Mouse (Mus musculus) forebrain, embryonic 10.5 days (tissue): Measurements from ENCODE around the gene Cd33. TPM values are rescaled to one million over a fixed set of nuclear protein-coding genes. Genes with fewer than 3 reads are reported as not detected.

Source experiments
- DNase-seq: peaks from one replicate; pipeline ENCODE4 v3.0.0-alpha.2; 2017; ENCODE audit warnings: low spot score; ENCODE audit errors: extremely low spot score
- H3K27ac ChIP-seq: fragments of 300-500 bp; sonication (generic); 2 replicates; pipeline ENCODE4 v1.5.1; 2016; ENCODE audit warnings: mild to moderate bottlenecking
- H3K27me3 ChIP-seq: fragments of 300-500 bp; sonication (generic); 2 replicates; pipeline ENCODE4 v1.6.1; 2016; ENCODE audit warnings: mild to moderate bottlenecking; ENCODE audit not compliant: poor library complexity, severe bottlenecking
- H3K36me3 ChIP-seq: fragments of 300-500 bp; sonication (generic); replicated peaks from 2 replicates; pipeline ENCODE4 v1.6.1; 2016; ENCODE audit warnings: mild to moderate bottlenecking, moderate library complexity
- H3K4me1 ChIP-seq: fragments of 300-500 bp; sonication (generic); 2 replicates; pipeline ENCODE4 v1.6.1; 2016
- H3K4me3 ChIP-seq: fragments of 300-500 bp; sonication (generic); 2 replicates; pipeline ENCODE4 v1.5.1; 2016; ENCODE audit warnings: mild to moderate bottlenecking, moderate library complexity
- H3K9me3 ChIP-seq: fragments of 300-500 bp; sonication (generic); 2 replicates; pipeline ENCODE4 v1.6.1; 2016; ENCODE audit warnings: mild to moderate bottlenecking, moderate library complexity
- WGBS: fragments of 180-500 bp; shearing (Covaris S2); methylation state at CpG from one replicate; pipeline ENCODE4 v1.1.7; 2016; 5-methylcytosine and 5-hydroxymethylcytosine counted together
- polyA plus RNA-seq: library from polyadenylated mRNA; unstranded; fragments of >200 nt; fragmentation: Nextera tagmentation; extraction: Ambion mirVana; gene quantifications from 2 replicates; pipeline ENCODE4 v1.2.1, GENCODE M21; 2016

The Cd33 gene
- polyA plus RNA-seq, 1 experiment from 2014 or later: 0.86 TPM

DNA sequence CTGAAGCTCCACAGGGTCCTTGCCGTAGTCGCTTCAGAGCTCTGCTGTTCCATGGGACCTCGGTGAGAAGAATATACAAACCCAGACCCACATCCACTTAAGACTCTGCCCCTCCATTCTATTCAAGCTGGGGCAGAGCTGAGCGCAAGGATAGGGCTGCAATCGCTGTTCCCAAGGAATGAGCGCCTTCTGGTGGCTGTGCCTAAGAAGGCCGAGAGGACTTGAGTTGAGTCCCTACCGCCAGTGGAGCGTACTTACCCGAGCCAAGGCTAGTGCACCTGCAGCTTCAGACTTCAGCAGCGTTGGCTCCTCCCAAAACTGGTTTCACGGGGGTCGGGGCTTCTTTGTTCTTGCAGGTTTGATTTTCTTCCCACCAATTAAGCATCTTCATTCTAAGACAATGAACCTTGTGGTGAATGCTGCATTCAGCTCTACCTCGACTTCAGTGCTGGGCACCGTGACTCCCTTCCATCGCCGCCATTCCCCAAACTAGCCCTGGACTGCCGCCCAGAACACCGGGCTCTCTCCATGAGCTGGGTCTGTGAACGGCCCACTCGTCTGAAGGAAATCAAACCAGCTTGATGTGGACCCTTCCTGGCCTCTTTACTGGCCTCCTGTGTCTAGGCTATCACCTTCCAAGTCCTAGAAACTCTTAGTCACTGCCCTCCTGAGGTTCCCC lies 48.7 kb downstream of the Cd33 start:
- peaks cover 6% of the 10 kb centered on the region; the same call in 1 of the 2 replicates for H3K4me1 ChIP-seq
- H3K27ac ChIP-seq: no peak overlapping the region
- 10% methylated on average over 21 of the region's 21 CpGs for WGBS
- peaks cover 21% of the 10 kb centered on the region for H3K27me3 ChIP-seq
- peaks cover 11% of the 10 kb centered on the region; the same call in 1 of the 2 replicates for H3K9me3 ChIP-seq
- no peaks in the 10 kb centered on the region for H3K36me3 ChIP-seq
- DNase-seq: peak; percentile 57
- H3K4me3 ChIP-seq: peak overlapping the region; percentile 18; the same call in 1 of the 2 replicates

DNA sequence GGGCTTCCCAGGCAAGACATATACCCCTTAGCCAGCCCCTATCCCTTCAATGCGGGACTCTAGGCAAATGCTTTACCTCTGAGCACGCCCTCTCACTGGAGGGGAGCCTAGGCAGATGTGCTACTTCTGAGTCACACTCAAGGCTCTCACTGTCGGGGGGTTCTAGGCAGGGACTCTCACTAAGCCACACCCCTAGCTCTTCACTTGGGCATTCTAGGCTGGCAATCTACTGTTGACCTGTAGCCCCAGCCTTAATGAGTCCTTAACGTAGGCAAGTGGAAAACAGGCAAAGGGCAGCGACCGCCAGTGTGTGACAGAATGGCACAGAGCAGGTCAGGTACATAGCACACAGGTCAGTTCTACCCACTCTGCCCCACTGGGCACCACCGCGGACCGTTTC lies 53.4 kb downstream of the Cd33 start:
- no peak for DNase-seq
- Histone ChIP-seq H3K27me3 (peaks cover 37% of the 10 kb centered on the region), H3K4me1 (peaks cover 27% of the 10 kb centered on the region), H3K4me3 (peak overlapping the region; percentile 79; the same call in 1 of the 2 replicates), H3K36me3 (no peaks in the 10 kb centered on the region), H3K9me3 (no peaks in the 10 kb centered on the region), H3K27ac (peak overlapping the region; percentile 92; the same call in 1 of the 2 replicates)
- 75% methylated on average over 9 of the region's 9 CpGs for WGBS

DNA sequence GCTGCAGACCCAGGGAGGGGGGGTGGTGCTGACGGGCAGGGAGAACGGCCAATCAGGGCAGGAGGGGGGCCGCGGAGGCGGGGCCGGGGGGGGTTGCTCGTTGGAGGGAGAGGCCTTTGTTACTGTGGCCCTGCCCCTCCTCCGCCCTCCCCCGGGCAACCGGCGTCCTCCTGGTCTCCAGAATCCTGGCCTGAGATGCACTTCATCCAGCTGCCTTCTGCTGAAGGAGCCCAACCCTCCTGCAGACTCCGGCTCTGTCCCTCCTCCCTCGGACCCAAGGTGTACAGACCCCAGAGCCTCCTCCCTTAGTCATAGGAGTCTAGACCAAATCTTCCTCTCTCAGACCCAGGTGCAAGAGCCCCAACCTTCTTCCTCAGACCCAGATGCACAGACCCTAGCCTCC lies 54.0 kb downstream of the Cd33 start:
- H3K4me1 ChIP-seq: peaks cover 25% of the 10 kb centered on the region
- under 1% methylated on average over 7 of the region's 13 CpGs for WGBS

DNA sequence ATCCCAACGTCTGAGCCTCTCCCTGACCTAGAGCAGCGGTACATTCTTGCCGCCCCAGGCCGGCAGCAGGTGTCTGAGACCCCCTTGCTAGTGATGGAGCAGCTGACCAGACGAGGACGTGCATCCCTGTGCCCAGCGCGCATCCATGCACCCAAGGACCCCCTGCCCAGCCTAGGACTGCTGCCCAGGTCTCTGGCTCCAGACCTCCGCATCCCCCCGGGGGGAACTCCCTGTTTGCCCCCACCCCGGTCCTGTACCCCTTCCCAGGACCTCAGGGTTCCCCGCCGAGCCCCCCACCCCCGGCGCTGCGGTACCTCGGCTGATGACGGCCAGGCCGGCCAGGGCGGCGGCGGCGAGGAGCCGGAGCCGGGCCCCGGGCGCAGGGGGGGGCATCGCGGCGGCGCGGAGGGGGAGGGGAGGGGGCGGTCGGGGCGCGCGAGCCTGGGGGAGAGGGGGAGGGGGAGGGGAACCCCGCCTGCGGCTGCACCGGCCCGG lies 54.5 kb downstream of the Cd33 start, which contains the start of gene Iglon5:
Iglon5 (minus strand) TSS at position 445 of the 495 bp plus-strand sequence.
- DNase-seq: peak; percentile 29
- H3K36me3 ChIP-seq: no peaks in the 10 kb centered on the region
- 2% methylated on average over 26 of the region's 41 CpGs for WGBS
- peaks cover 25% of the 10 kb centered on the region for H3K4me1 ChIP-seq
- peak within 1 kb of the TSS; percentile 92 for H3K27ac ChIP-seq
- no peaks in the 10 kb centered on the region for H3K9me3 ChIP-seq
- H3K4me3 ChIP-seq: peak within 1 kb of the TSS; percentile 79
- peaks cover 27% of the 10 kb centered on the region for H3K27me3 ChIP-seq

More for the DNA sequence above, 54.0 kb downstream of the Cd33 start:
- H3K9me3 ChIP-seq: no peaks in the 10 kb centered on the region
- peak; percentile 82 for DNase-seq
- peak overlapping the region; percentile 79 for H3K4me3 ChIP-seq
- peaks cover 32% of the 10 kb centered on the region for H3K27me3 ChIP-seq
- peak overlapping the region; percentile 92 for H3K27ac ChIP-seq
- no peaks in the 10 kb centered on the region for H3K36me3 ChIP-seq

DNA sequence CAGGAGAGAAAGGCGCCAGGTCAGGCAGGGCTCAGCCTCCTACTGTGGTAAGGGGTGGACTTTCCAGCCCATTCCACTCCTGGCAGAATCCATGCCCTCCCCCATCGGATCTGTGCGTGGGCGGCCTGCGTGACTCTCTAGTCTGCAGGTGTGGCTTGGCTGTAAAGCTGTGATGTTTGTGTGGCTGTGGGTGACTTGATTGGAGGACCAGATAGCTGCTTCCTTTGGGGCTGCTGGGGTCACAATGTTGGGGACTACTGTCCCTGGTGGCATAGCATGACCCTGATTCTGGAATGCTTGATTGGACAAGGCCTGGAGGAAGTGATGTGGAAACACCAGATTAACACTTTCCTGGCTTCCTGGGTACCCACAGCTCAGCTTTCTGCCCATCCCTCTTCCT lies 55.6 kb downstream of the Cd33 start:
- Histone ChIP-seq H3K36me3 (no peaks in the 10 kb centered on the region), H3K27ac (no peak overlapping the region), H3K9me3 (no peaks in the 10 kb centered on the region), H3K4me3 (peak overlapping the region; percentile 79; the same call in 1 of the 2 replicates), H3K27me3 (peaks cover 23% of the 10 kb centered on the region), H3K4me1 (peaks cover 25% of the 10 kb centered on the region)
- no peak for DNase-seq
- WGBS: 42% methylated on average over 5 of the region's 5 CpGs

DNA sequence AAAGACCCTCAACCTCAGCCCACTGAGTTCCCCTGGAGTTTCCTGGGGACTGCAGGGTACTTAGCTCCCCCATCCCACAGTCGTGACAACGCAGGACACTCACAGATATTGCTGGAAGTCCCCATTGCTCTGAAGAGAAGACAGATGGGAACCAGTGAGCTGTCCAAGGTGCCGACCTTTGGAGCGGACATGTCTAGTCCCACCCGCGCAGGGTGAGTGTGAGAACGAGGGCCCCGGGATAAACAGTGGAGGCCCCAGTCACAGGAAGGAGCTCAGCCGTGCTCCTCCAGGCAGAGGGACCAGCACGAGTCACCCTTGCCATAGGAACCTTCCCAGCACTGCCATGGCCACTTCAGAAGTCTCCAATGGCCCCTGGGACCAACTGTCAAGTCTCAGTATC lies 61.0 kb downstream of the Cd33 start:
- Histone ChIP-seq H3K27me3 (peaks cover 13% of the 10 kb centered on the region), H3K36me3 (no peaks in the 10 kb centered on the region), H3K4me1 (peaks cover 15% of the 10 kb centered on the region), H3K27ac (no peak overlapping the region), H3K9me3 (no peaks in the 10 kb centered on the region), H3K4me3 (no peak overlapping the region)
- no peak for DNase-seq
- 16% methylated on average over 10 of the region's 10 CpGs for WGBS

DNA sequence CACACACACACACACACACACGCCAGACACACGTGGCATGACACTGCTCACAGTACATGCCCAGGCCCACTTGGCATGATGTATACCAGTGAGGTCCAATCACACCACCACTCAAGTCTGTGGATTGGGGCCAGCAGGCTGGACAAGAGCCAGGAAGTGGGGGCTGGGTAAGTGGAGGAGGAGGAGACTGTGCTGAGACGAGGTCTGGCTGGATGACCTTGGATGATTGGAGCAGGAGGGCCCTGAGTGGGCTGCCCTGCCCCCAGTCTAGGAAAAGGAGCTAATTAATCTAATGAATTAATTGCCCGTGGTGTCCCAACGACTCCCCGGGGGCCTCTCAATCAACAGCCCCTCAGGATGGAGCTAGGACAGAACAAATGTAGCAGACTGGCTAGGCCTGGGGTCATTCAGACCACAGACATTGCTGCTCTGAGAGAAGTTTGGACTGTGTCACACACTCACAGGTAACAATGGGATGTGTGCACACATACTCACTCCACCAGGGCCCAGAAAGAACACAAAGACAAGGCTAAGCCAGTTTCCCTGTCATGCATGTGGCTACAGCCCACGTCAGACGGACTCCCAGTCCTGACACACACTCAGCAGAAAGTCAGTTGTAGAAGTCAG lies 62.0 kb downstream of the Cd33 start:
- Histone ChIP-seq H3K27ac (no peak overlapping the region), H3K36me3 (no peaks in the 10 kb centered on the region), H3K4me1 (peaks cover 15% of the 10 kb centered on the region), H3K4me3 (no peak overlapping the region), H3K27me3 (peaks cover 24% of the 10 kb centered on the region), H3K9me3 (no peaks in the 10 kb centered on the region)
- 73% methylated on average over 8 of the region's 8 CpGs for WGBS
- DNase-seq: no peak

DNA sequence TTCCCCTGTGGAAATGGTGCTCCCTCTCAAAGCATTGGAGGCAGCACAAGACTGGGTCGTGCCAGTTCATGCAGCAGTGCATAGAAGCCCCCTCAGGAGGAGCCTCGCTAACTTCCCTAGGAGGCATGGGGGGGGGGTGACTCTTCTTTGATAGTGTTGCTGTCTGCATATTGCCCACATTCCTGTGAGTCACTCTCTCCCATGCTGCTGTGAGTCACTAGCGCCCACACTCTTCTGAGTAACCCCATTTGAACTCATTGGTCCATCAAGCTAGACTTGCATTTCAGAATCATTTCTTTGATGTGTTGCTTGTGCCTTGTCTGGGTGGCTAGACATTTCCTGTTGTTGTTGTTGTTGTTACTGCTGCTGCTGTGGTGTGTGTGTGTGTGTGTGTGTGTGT lies 63.0 kb downstream of the Cd33 start:
- H3K4me1 ChIP-seq: peaks cover 23% of the 10 kb centered on the region
- no peak for DNase-seq
- H3K36me3 ChIP-seq: no peaks in the 10 kb centered on the region
- no peak overlapping the region for H3K27ac ChIP-seq
- H3K9me3 ChIP-seq: no peaks in the 10 kb centered on the region
- 80% methylated on average over 3 of the region's 3 CpGs for WGBS
- H3K27me3 ChIP-seq: peaks cover 34% of the 10 kb centered on the region
- H3K4me3 ChIP-seq: no peak overlapping the region

DNA sequence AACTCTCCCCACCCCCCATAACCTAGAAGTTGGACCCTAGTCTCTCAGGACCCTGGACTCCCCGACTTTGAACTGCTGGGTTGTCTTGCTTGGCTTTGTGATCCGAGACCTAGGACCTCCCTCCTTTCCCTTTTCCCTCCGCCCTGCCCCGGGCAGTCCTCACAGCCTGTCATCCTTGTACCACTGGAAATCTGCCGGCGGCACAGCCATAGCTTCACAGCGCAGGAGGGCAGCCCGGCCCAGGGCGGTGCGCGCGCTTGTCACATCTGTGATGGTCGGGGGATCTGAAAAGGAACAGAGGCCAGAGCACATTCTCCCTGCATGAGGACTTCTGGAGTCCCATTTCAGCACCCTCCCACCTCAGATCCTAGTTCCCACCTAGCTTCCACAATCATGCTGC lies 67.9 kb downstream of the Cd33 start:
- peaks cover 54% of the 10 kb centered on the region for H3K27me3 ChIP-seq
- DNase-seq: no peak

DNA sequence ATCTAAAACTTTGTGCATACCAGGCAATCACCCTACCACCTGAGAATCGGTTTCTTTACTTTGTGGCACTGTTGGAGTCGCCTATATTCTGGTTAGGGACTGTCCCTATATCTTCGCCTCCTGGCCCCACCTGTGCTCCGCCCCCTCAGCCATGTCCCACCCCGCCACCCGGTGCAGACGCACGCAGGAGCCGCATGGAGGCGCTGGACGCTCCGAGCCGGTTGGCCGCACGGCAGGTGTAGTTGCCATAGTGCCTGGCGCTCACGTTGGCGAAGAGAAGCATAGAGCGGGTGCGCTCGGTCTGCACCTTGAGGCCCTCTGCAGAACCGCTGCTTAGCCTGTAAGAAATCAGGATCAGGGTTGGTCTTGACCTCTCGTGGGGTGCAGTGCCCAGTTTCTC lies 68.5 kb downstream of the Cd33 start:
- WGBS: 4% methylated on average over 23 of the region's 23 CpGs
- Histone ChIP-seq H3K4me3 (no peak overlapping the region), H3K27ac (no peak overlapping the region), H3K36me3 (no peaks in the 10 kb centered on the region), H3K9me3 (no peaks in the 10 kb centered on the region), H3K27me3 (peaks cover 54% of the 10 kb centered on the region), H3K4me1 (peaks cover 18% of the 10 kb centered on the region)
- no peak for DNase-seq

More for the DNA sequence above, 67.9 kb downstream of the Cd33 start:
- Histone ChIP-seq H3K4me1 (peaks cover 18% of the 10 kb centered on the region), H3K4me3 (no peak overlapping the region), H3K36me3 (no peaks in the 10 kb centered on the region), H3K27ac (no peak overlapping the region), H3K9me3 (no peaks in the 10 kb centered on the region)
- 4% methylated on average over 13 of the region's 13 CpGs for WGBS

Other genes with a start within 250 kb of the Cd33 start
- gene Zfp715, start 231.1 kb downstream of the Cd33 start, polyA plus RNA-seq: 11.3 TPM in 2 replicates
- 0.15 and 0.25 TPM in 2 replicates for gene Siglecf, start 193.1 kb downstream of the Cd33 start, polyA plus RNA-seq
- 0.15 TPM in 1 of 2 replicates, not detected in the other for gene Siglecg, start 136.2 kb downstream of the Cd33 start, polyA plus RNA-seq
- not detected in 2 replicates for gene Lim2, start 116.8 kb downstream of the Cd33 start, polyA plus RNA-seq
- gene Nkg7, start 107.4 kb downstream of the Cd33 start, polyA plus RNA-seq: not detected in 2 replicates
- not detected in 2 replicates for gene Cldnd2, start 103.6 kb downstream of the Cd33 start, polyA plus RNA-seq
- gene Etfb, start 100.3 kb downstream of the Cd33 start, polyA plus RNA-seq: 249 TPM in 2 replicates
- gene Gm45233, start 100.3 kb downstream of the Cd33 start, polyA plus RNA-seq: 0.31 and 0.50 TPM in 2 replicates
- 2.1 and 2.7 TPM in 2 replicates for gene Vsig10l, start 81.3 kb downstream of the Cd33 start, polyA plus RNA-seq
- 0.80 and 1.1 TPM in 2 replicates for gene Iglon5, start 54.4 kb downstream of the Cd33 start, polyA plus RNA-seq
- not detected in 2 replicates for gene 4931406B18Rik, start 38.5 kb downstream of the Cd33 start, polyA plus RNA-seq
- gene Zfp658, start 17.8 kb upstream of the Cd33 start, polyA plus RNA-seq: 4.8 and 5.1 TPM in 2 replicates
- gene Zfp719, start 35.2 kb upstream of the Cd33 start, polyA plus RNA-seq: 14.6 and 15.3 TPM in 2 replicates
- gene Zfp819, start 62.7 kb upstream of the Cd33 start, polyA plus RNA-seq: 1.5 and 2.3 TPM in 2 replicates
- not detected in 2 replicates for gene Ceacam18, start 90.3 kb upstream of the Cd33 start, polyA plus RNA-seq
- 0.21 and 0.22 TPM in 2 replicates for gene Siglece, start 115.7 kb upstream of the Cd33 start, polyA plus RNA-seq
- gene Ctu1, start 127.6 kb upstream of the Cd33 start, polyA plus RNA-seq: 15.7 and 18.4 TPM in 2 replicates
- not detected in 2 replicates for gene Klk14, start 146.0 kb upstream of the Cd33 start, polyA plus RNA-seq
- 0.29 and 0.64 TPM in 2 replicates for gene Klk13, start 168.1 kb upstream of the Cd33 start, polyA plus RNA-seq
- not detected in 2 replicates for gene Klk12, start 224.5 kb upstream of the Cd33 start, polyA plus RNA-seq
- gene Klk11, start 230.2 kb upstream of the Cd33 start, polyA plus RNA-seq: 0.11 TPM in 1 of 2 replicates, not detected in the other
- 0.11 and 0.43 TPM in 2 replicates for gene Klk10, start 236.6 kb upstream of the Cd33 start, polyA plus RNA-seq
- not detected in 2 replicates for gene Klk9, start 247.5 kb upstream of the Cd33 start, polyA plus RNA-seq